Mouse (Mus musculus) macrophage (primary cell): ENCODE measurements around the gene Gpr85. TPM values are rescaled to one million over a fixed set of nuclear protein-coding genes. Genes with fewer than 3 reads are reported as not detected.
A peak's percentile ranks its signal among the peaks of the same experiment; 100 is the strongest.

ENCODE experiments used
- H3K27ac ChIP-seq: fragments of 350-480 bp; formaldehyde crosslinking; 2 replicates; pipeline ENCODE4 v1.9.0; 2021
- H3K36me3 ChIP-seq: fragments of 350-480 bp; formaldehyde crosslinking; 2 replicates; pipeline ENCODE4 v1.9.0; 2021; ENCODE audit errors: inconsistent target
- H3K4me3 ChIP-seq: fragments of 350-480 bp; formaldehyde crosslinking; 2 replicates; pipeline ENCODE4 v1.9.0; 2021; ENCODE audit errors: inconsistent target
- H3K79me2 ChIP-seq: fragments of 350-480 bp; formaldehyde crosslinking; 2 replicates; pipeline ENCODE4 v1.9.0; 2021; ENCODE audit errors: inconsistent target
- WGBS: methylation state at CpG from one replicate; pipeline ENCODE4 v1.1.7; 2026; ENCODE audit warnings: inconsistent platforms; ENCODE audit not compliant: missing documents; 5-methylcytosine and 5-hydroxymethylcytosine counted together
- polyA plus RNA-seq: library from polyadenylated mRNA; stranded (reverse); fragments of 250-400 nt; gene quantifications from 3 replicates; pipeline ENCODE4 v1.2.4, GENCODE M21; 2018; ENCODE audit warnings: inconsistent platforms

Gpr85 gene
- polyA plus RNA-seq, 1 experiment from 2014 or later = 2.0 TPM

DNA sequence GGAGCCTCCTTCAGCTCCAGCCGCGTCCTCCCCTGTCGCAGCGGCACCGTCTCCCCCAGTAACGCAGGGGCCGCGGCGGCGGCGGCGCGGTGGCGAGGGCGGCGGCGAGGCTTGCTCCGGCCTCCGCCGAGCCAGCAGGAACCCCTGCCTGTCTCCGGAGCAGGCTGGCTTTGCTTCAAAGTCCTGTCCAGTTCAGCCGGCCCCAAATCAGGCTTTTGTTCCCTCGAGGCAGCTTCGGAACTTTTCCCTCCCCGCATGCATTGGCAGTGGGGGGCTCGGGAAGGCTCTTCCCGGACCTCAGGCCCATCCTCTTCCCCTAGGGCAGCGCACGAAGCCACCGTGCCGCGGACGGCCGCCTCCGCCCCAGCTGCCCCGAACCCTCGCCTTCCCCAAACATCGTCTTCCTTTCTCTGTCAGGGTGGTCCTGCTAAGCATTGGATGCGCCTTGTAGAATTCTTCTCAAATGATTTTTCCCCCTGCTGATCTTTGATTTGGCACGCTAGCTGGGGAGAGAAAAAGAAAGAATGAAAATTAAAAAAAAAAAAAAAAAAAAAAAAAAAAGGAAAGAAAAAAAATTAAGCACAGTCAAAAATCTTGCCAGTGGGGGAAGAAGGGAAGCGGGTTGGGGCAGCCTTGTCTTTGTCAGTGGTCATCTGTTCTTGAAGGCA is 931 bp downstream of the Gpr85 start:
- under 1% methylated on average over 37 of the region's 41 CpGs for WGBS
- Histone ChIP-seq H3K79me2 (no peaks in the 10 kb centered on the region), H3K36me3 (no peaks in the 10 kb centered on the region), H3K4me3 (peak overlapping the region; percentile 48), H3K27ac (peak overlapping the region; percentile 44)

DNA sequence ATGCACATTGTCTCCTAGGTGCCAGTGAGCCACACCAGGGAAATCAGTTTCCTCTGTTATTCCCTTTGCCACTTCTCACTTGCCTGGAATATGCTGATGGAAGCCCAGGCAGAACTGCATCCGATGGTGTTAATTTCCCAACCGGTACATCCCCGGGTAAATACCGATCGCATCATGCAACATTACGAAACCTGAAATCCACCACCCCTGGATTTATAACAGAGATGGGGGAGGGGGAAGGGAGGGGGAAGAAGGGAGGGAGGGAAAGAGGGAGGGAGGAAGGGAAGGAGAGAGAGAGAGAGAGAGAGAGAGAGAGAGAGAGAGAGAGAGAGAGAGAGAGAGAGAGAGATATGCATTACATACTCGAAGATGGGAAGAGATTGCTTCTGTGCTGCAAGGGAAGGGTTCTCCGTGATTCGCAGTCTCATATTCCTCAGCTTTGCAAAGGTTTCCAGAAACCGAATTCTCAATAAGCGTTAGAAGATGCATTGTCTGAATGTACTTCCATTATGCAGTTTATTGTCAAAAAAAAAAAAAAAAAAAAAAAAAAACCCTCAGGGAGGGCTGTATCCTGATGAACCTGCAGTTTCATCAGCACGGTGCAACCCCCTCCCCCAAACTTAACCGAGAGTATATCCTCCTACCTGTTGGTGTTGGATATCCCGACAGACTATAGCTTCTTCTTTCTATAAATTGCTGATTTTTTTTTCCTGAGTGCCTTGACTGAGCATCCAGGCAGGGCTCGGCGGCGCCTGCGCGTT is 1.6 kb downstream of the Gpr85 start:
- peak overlapping the region; percentile 48 for H3K4me3 ChIP-seq
- 2% methylated on average over 16 of the region's 19 CpGs for WGBS
- H3K79me2 ChIP-seq = no peaks in the 10 kb centered on the region
- H3K36me3 ChIP-seq = no peaks in the 10 kb centered on the region
- H3K27ac ChIP-seq = 0 out of 2 replicates have a peak overlapping the region, but pooled peaks have one; percentile 15

DNA sequence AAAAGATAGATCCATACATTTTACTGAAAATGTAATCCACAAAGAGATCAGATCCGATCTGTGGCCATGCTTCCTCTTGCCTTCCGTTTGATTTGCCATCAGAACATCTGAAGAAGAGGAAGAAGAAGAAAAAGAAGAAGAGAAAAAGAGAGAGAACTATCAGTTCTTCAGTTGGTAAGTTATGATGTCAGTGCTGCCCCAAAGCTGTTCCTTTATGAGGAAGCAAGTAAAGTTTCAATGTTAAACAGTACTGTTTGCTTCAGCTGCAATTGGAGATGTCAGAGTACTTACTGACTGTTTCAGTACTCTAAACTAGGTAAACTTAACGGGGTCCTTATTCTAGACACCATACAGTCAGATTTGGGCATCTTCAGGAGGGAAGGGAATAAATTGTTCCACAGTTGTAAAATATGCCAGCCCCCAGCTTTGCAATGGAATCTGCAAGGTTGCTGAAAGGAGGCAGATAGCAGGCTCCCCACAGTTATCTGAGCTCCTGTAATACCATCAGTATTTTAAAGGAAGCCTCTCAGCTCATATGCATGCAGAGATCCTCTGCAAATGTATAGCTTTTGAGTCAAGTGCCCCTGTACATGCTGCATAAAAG is 2.7 kb downstream of the Gpr85 start:
- H3K4me3 ChIP-seq = peak overlapping the region; percentile 48
- 43% methylated on average over 2 of the region's 3 CpGs for WGBS
- no peaks in the 10 kb centered on the region for H3K79me2 ChIP-seq
- H3K27ac ChIP-seq = peak overlapping the region; percentile 19
- no peaks in the 10 kb centered on the region for H3K36me3 ChIP-seq

DNA sequence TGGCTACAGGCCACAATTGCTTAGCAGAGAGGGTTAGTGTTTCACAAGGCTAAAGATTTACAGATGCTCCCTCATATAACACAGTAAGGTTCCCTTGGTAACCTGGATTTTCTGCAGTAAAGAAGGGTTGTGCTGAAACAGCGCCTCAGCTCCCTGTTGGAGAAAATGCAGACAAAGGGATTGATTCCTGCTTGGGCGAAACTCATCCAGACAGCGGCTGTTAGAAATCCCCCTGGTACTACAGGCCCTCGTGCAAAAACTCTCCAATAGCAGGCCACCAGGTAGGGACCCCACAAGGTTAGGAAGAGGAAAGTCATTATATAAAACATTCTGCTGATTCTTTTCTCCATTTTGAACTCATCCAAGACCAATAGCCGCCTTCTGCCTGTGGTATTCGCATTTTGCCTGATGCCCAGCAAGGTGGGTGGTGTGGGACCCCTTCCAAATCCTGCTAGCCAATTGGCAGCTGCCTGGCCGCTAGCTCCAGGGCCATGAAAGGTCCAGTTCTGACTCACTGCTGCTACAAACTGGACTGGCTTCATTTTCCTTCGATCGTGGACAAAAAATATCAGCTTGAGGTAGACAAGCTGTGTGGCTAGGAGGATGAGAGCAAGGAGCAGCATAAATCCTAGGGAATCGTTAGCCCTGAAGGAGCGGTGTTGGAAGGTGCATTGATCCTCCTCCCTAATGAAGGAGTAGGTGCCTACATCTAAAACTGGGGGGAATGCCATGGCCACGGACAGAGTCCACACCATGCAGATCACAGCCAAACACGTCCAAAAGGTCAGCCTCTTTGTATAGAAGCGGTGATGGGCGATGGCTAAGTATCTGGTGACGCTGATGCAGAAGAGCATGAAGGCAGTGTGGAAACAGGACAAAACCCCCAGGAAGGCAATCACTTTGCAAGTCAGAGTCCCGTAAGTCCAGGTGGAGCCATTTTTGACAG is 3.7 kb downstream of the Gpr85 start:
- no peaks in the 10 kb centered on the region for H3K79me2 ChIP-seq
- WGBS = 92% methylated on average over 16 of the region's 17 CpGs
- no peaks in the 10 kb centered on the region for H3K36me3 ChIP-seq

DNA sequence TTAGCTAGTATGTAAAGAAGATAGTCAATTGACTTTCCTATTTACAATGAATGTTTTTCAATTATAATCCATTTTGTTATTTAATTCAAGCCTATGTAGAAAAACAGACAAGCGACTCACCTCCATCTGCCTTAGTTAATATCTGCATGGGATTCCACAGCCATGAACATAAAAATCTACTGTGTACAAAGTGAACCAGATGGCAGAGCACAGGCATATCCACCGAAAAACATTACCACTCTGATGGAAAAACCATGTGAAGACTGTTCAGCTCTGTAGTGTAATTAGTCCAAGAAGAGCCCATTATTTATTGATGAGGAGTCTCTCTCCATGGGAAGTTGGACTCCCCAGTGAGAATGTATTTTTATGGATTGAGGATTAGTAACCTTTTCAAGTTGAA is 7.0 kb downstream of the Gpr85 start:
- Histone ChIP-seq H3K36me3 (no peaks in the 10 kb centered on the region), H3K27ac (no peak overlapping the region), H3K4me3 (no peak overlapping the region), H3K79me2 (no peaks in the 10 kb centered on the region)
- WGBS = 97% methylated on average over 2 of the region's 2 CpGs

More for the DNA sequence above, 3.7 kb downstream of the Gpr85 start:
- Histone ChIP-seq H3K4me3 (no peak overlapping the region), H3K27ac (no peak overlapping the region)

DNA sequence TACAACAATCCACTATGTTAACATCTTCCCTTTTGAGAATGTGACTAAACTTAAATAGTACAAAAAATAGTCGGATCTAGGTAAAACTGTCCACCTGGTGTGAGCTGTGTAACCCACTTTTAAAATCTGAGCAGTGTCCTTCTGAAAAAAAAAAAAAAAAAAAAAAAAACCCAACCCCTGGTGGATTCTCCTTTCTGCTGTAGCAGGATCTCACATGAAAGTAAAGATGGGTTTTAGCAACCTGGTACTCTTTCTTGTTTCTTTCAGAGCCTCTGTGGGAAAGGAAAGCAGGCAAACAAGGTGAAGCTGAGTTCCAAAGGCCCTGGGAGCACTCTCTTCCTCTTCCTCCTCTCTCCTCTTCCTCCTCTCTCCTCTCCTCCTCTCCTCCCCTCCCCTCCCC is 10.9 kb downstream of the Gpr85 start:
- Histone ChIP-seq H3K36me3 (no peaks in the 10 kb centered on the region), H3K4me3 (no peak overlapping the region), H3K79me2 (no peaks in the 10 kb centered on the region), H3K27ac (no peak overlapping the region)
- 100% methylated on average over 1 of the region's 1 CpGs for WGBS

DNA sequence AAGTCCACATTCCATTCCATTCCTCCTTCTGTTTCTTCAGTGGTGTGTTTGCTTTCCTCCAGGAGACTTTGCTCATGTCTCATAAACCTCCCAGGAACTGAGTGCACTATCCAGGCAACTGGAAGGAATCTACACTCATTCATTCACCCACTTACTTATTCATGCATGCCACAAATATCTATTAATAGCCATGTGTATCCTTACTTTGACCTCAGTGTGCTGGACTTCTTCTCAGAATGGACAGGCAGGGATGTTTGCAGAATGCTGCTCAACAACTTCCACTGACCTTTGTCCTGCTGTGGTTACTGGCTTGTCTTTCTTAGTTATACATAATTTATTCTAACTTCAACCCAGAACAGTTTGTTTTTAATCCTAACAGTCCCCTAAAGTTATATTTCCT is 23.1 kb downstream of the Gpr85 start:
- Histone ChIP-seq H3K4me3 (no peak overlapping the region), H3K27ac (no peak overlapping the region), H3K79me2 (no peaks in the 10 kb centered on the region), H3K36me3 (no peaks in the 10 kb centered on the region)

DNA sequence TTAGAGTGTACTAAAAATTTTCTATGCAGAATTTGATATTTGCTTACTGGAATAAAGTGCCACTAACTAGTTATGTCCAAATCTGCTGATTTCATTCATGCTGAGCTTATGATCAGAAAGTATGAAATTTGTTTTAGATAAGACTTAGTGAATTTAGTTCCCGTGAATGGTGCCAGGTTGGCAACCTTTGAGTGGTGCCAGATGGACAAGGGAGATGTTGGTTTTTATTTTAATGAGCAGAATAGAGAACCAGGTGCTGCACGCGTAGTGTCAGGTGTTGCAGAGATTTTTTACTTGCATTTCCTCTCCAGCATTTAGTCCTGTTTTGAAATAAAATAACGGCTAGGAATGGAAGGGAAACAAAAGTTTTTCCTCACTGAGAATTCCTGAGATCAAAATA is 27.6 kb downstream of the Gpr85 start:
- Histone ChIP-seq H3K4me3 (no peak overlapping the region), H3K27ac (no peak overlapping the region), H3K79me2 (no peaks in the 10 kb centered on the region), H3K36me3 (no peaks in the 10 kb centered on the region)
- 85% methylated on average over 4 of the region's 4 CpGs for WGBS

DNA sequence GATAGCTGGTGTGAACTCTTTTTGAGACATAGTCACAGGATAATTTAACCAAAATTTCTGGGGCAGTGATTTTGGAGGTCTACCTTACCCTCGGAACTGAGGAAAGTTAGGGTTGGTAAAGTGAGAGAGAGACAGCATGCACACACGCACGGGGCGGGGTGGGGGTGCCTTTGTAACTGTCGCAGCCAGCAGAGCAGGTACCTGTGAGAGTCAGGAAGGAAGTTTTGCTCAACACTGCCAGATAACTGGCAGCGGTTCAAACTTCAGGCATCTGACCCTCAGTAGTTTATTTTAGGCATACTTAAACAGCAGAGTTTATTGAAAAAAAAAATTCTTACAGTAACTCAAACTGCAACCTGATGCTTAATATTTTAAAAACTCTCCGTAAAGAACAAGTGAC is 39.7 kb downstream of the Gpr85 start:
- Histone ChIP-seq H3K79me2 (no peaks in the 10 kb centered on the region), H3K36me3 (no peaks in the 10 kb centered on the region), H3K27ac (no peak overlapping the region), H3K4me3 (no peak overlapping the region)
- 6% methylated on average over 7 of the region's 7 CpGs for WGBS

DNA sequence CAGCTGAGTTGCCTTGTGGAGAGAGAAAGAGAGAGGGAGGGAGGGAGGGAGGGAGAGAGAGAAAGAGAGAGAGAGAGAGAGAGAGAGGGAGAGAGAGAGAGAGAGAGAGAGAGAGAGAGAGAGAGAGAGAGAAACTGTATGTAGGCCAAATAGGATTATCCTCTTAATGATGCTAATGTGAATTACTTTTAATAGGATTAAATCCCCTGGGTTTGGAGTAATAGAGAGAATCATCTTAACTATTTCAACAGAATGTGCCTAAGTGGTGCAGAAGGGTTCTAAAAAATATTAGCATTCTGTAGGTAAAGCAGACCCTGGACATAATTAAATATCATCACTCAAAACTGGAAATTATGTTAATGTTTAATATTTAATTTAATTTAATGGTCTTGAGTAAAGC is 42.4 kb downstream of the Gpr85 start:
- Histone ChIP-seq H3K4me3 (no peak overlapping the region), H3K27ac (no peak overlapping the region), H3K79me2 (no peaks in the 10 kb centered on the region), H3K36me3 (no peaks in the 10 kb centered on the region)

Other genes starting within 250 kb of the Gpr85 start
- gene Tmem168, start 231.8 kb downstream of the Gpr85 start, polyA plus RNA-seq = 40.2 to 49.2 TPM (median 46.4 TPM) in 3 replicates
- 18.7 to 39.1 TPM (median 18.9 TPM) in 3 replicates for gene Bmt2, start 162.0 kb downstream of the Gpr85 start, polyA plus RNA-seq
- gene 2610001J05Rik, start 31.6 kb upstream of the Gpr85 start, polyA plus RNA-seq = 63.4 to 125 TPM (median 90.9 TPM) in 3 replicates